1 mouse cellular context compared by ENCODE assay signal in genomic region chr11:19919785-19920671, GRCm38 (mm10).
TF ChIP-seq lines count a peak whose summit lies in the region.

No protein-coding gene starts in this region.

TF ChIP-seq in CH12.LX, 34 proteins besides CTCF, POLR2A, EP300 and RAD21 (continued from another document):
- TF ChIP-seq USF1 (IDR thresholded peaks at IDR 0.05; ENCODE audit: low read depth, low read length) (no peak; the same call in 1 of the 2 replicates), NELFE (IDR thresholded peaks at IDR 0.05; ENCODE audit: low read depth, low read length) (peak; percentile 62; the same call in 1 of the 2 replicates), ETS1 (conservative IDR thresholded peaks at IDR 0.05; ENCODE audit: low read depth, low read length) (peak; percentile 53), JUND (conservative IDR thresholded peaks at IDR 0.05; ENCODE audit: low read depth, low read length) (no peak), MAFK (IDR thresholded peaks at IDR 0.05; ENCODE audit: insufficient replicate concordance, low read length) (peak; percentile 63; the same call in 1 of the 2 replicates)
